12 mouse cellular contexts compared by ENCODE assay signal in genomic region chr16:15055697-15056096, GRCm38 (mm10).
DNase-seq lines count a peak whose midpoint lies in the region; ATAC-seq and TF ChIP-seq lines count a peak whose summit lies in the region.
"Had no signal": no experiment of that assay in that cellular context is flagged by ENCODE, and none has a peak within 500 bp of the region (broad histone marks: within the 10 kb centered on the region; RNA-seq: fewer than 3 reads in every experiment).

No protein-coding gene starts in this region.

- no peaks in the 10 kb centered on the region for H3K9me3 ChIP-seq in embryonic facial prominence, embryonic 12.5 days
- H3K9me3 ChIP-seq in limb, embryonic 10.5 days (replicated peaks), result no peaks in the 10 kb centered on the region
- H3K9me3 ChIP-seq: kidney, embryonic 15.5 days; stomach, embryonic 15.5 days had no signal

- no peaks in the 10 kb centered on the region for H3K36me3 ChIP-seq in embryonic facial prominence, embryonic 12.5 days
- H3K36me3 ChIP-seq in limb, embryonic 10.5 days, result no peaks in the 10 kb centered on the region
- no peaks in the 10 kb centered on the region for H3K36me3 ChIP-seq in kidney, adult 2 months (ENCODE audit: control insufficient read depth, insufficient read depth, low read length)
- H3K36me3 ChIP-seq: kidney, embryonic 15.5 days; stomach, embryonic 15.5 days had no signal

- H3K4me3 ChIP-seq in layer of hippocampus, adult 2 months, result no peak overlapping the region
- H3K4me3 ChIP-seq in embryonic facial prominence, embryonic 12.5 days, result no peak overlapping the region
- no peak overlapping the region for H3K4me3 ChIP-seq in limb, embryonic 10.5 days
- no peak overlapping the region for H3K4me3 ChIP-seq in kidney, adult 2 months (ENCODE audit: insufficient read depth, low read depth, low read length)
- H3K4me3 ChIP-seq: kidney, embryonic 15.5 days; stomach, embryonic 15.5 days had no signal

- DNase-seq in cerebellum, postnatal 10 days, result peak; percentile 70 to 76
- no peak for DNase-seq in cerebellum, postnatal 36 days
- peak; percentile 11 to 21 for DNase-seq in layer of hippocampus, adult 2 months (ENCODE audit: low spot score in 2 of 2)
- DNase-seq in layer of hippocampus, postnatal 25 days (ENCODE audit: extremely low spot score in 1 of 2, low spot score in 1 of 2), result no peak
- DNase-seq in limb, embryonic 10.5 days (ENCODE audit: low spot score), result no peak
- no peak for DNase-seq in adrenal gland, adult (ENCODE audit: inconsistent age in 2 of 2, low spot score in 1 of 2)
- DNase-seq in kidney, adult 2 months, result no peak
- DNase-seq: adrenal gland, postnatal 14 days had no signal

- H3K4me2 ChIP-seq in embryonic facial prominence, embryonic 12.5 days (replicated peaks), result no peak overlapping the region
- H3K4me2 ChIP-seq: kidney, embryonic 15.5 days; stomach, embryonic 15.5 days had no signal

- H3K4me1 ChIP-seq in embryonic facial prominence, embryonic 12.5 days, result peaks cover 44% of the 10 kb centered on the region
- peaks cover 51% of the 10 kb centered on the region for H3K4me1 ChIP-seq in limb, embryonic 10.5 days
- no peaks in the 10 kb centered on the region for H3K4me1 ChIP-seq in kidney, adult 2 months (ENCODE audit: control insufficient read depth, insufficient read depth, low read length)

- ATAC-seq in embryonic facial prominence, embryonic 12.5 days (ENCODE audit: insufficient number of reproducible peaks, insufficient read depth, low FRiP score, low TSS enrichment), result no peak

- no peak overlapping the region for H3K9ac ChIP-seq in embryonic facial prominence, embryonic 12.5 days
- H3K9ac ChIP-seq: kidney, embryonic 15.5 days; stomach, embryonic 15.5 days had no signal

- H3K27ac ChIP-seq in layer of hippocampus, adult 2 months, result no peak overlapping the region
- H3K27ac ChIP-seq in embryonic facial prominence, embryonic 12.5 days, result peak overlapping the region; percentile 75
- peak overlapping the region; percentile 50; the same call in 1 of the 2 replicates for H3K27ac ChIP-seq in limb, embryonic 10.5 days
- no peak overlapping the region for H3K27ac ChIP-seq in kidney, adult 2 months (ENCODE audit: insufficient read depth, low read depth, low read length)
- H3K27ac ChIP-seq: kidney, embryonic 15.5 days; macrophage; stomach, embryonic 15.5 days had no signal

- WGBS in embryonic facial prominence, embryonic 12.5 days, result 74% methylated on average over 5 of the region's 5 CpGs
- WGBS in limb, embryonic 10.5 days, result 88% methylated on average over 5 of the region's 5 CpGs
- 76% methylated on average over 5 of the region's 5 CpGs for WGBS in kidney, adult 2 months

- no peak for TF ChIP-seq POLR2A in kidney, adult 2 months (IDR thresholded peaks at IDR 0.05; ENCODE audit: low read depth, low read length)

- TF ChIP-seq CTCF in layer of hippocampus, adult 2 months (conservative IDR thresholded peaks at IDR 0.05), result no peak
- no peak for TF ChIP-seq CTCF in kidney, adult 2 months (conservative IDR thresholded peaks at IDR 0.05; ENCODE audit: insufficient read depth, insufficient read length, low read depth, low read length)

- H3K27me3 ChIP-seq in embryonic facial prominence, embryonic 12.5 days, result no peaks in the 10 kb centered on the region
- H3K27me3 ChIP-seq in limb, embryonic 10.5 days (ENCODE audit: low read depth, poor library complexity, severe bottlenecking), result no peaks in the 10 kb centered on the region
- no peaks in the 10 kb centered on the region for H3K27me3 ChIP-seq in kidney, adult 2 months (replicated peaks; ENCODE audit: control insufficient read depth, insufficient read depth, low read length)
- H3K27me3 ChIP-seq: kidney, embryonic 15.5 days; stomach, embryonic 15.5 days had no signal

Comparison
In these comparisons a context has a peak if more than half of its experiments do, and no peak if none do; other contexts are left out.
1. DNase-seq: peak in cerebellum, postnatal 10 days (2 of 2) and layer of hippocampus, adult 2 months (2 of 2); none in cerebellum, postnatal 36 days (0 of 2), layer of hippocampus, postnatal 25 days (0 of 2), limb, embryonic 10.5 days (single experiment), adrenal gland, adult (0 of 2) and kidney, adult 2 months (single experiment).
2. H3K27ac ChIP-seq: peak in embryonic facial prominence, embryonic 12.5 days (single experiment) and limb, embryonic 10.5 days (single experiment); none in layer of hippocampus, adult 2 months (single experiment) and kidney, adult 2 months (single experiment).